Mouse (Mus musculus) T-helper 1 cell (primary cell): ENCODE measurements around the gene Slc16a13.
"Not testable (repeated sequence)": the region's sequence is repeated elsewhere in the genome, so short reads cannot be mapped to it uniquely, and the experiment has no call there.

Source experiments
- in situ Hi-C: fragments of 300-600 bp; cut with MboI, MseI; formaldehyde crosslinking; loops from one replicate; pipeline ENCODE4 v1.15.1; 2025; ENCODE audit warnings: high pct_unique_total_duplicates

The Slc16a13 gene

DNA sequence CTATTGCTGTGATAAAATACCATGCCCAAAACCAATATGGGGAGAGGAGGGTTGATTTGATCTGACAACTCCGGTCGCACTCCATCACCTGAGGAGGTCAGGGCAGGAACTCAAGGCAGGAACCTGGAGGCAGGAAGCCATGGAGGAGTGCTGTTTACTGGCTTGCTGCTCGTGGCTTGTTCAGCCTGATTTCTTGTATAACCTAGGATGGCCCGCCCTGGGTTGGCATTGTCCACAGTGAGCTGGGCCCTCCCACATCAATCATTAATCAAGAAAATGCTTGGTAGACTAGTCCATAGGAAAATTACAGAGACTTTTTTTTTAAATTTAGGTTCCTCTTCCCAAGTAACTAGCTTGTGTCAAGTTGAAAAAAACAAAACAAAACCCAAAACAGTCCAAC is 46.4 kb downstream of the Slc16a13 start:
- in situ Hi-C loops = no loop called here

DNA sequence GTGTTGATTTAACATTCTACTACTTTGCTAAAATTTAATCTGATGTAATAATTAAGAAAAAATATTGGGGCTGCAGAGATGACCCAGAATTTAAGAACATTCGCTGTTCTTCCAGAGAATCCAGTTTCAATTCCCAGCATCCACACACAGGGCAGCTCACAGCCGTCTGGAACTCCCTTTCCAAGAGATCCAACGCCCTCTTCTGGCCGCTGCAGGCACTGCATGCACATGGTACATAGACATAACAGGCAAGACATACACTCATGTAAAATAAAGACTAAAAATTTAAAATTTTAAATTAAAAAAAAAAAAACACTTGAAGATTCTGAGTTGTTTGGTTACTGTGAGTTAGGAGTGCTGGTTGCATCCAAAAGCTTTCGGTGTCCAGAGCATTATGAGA is 48.6 kb downstream of the Slc16a13 start:
- in situ Hi-C loops = no loop called here

DNA sequence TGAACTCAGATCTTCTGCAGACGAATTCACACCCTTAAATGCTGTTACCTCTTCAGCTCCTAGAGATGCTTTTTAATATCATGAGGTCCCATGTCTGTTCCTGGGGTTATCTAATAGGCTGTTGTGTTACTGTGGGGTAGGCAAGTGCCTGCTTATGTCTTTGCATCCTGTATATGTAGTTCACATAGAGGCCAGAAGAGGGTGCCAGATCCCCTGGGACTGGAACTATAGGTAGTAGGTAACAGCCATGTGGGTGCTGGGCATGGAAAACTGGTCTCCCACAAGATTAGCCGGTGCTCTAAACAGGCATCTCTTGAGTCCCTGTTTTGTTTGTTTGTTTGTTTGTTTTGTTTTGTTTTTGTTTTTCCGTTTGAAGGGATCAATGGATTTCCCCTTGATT is 49.0 kb downstream of the Slc16a13 start:
- in situ Hi-C loops = no loop called here

DNA sequence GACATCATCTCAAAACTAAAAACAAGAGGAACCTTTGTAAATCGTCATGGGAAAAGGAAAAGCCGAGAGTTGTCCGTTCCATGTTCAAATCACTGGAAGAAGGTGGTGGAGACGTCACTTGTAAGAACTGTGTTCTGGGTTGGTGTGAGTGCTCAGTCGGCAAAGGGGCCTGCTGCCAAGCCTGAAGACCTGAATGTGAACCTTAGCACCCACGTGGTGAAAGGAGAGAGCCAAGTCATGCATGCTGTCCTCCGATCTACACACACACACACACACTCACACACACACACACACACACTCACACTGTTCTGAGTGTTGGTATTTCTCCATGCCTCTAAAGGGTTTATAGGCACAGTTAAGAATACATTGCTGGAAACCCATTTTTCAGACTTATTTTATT is 49.7 kb downstream of the Slc16a13 start:
- in situ Hi-C loops = no loop called here

DNA sequence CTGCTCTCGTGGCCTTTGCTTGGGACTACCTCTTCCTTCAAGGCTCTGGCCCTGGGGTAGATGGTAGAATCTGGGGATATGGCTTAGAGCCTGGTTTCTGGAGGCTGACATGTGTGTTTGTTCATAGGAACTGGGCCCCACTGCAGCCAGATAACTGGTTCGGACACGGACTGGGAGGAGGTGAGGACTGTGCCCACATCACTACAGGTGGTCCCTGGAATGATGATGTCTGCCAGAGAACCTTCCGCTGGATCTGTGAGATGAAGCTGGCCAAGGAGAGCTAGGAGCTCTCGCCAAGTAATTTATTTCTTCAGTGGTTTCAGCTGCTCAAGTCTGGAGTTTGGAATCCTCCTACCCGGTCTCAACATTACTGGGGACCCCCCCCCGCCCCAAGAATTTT is 50.6 kb downstream of the Slc16a13 start:
- in situ Hi-C loops = no loop called here

DNA sequence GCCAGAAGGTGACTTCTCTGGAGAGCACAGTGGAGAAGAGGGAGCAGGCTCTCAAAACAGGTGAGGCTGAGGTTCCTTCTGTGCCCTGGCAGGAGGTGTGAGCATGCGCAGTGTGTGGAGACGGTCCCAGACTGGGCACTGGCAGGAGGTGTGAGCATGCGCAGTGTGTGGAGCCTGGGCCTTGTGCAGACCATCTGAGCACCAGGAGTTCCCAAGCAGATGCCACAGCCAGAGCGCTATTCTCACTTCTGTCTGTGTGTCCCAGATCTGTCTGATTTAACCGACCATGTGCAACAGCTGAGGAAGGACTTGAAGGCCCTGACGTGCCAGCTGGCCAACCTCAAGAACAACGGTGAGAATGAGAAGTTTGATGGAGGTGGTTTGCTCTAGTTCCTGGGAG is 51.4 kb downstream of the Slc16a13 start:
- in situ Hi-C loops = not testable (repeated sequence)

DNA sequence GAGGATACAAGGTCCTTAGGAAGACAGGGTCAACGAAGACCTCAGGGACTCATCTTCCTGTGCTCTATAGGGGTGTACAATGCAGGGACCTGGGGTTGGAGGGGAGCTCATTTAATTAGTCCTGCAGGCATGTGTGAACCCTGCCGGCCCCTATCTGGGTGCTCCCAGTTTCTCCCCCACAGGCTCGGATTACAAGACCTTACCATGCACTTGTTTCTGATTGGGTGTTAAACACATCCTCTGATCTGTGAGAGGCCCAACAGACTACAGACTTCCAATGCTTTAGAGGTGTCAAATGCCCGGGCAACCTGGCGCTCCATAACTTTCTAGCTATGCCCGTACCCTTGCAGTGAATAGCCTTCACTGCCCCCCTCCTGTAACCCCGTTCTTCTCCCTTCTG is 52.7 kb downstream of the Slc16a13 start:
- in situ Hi-C loops = no loop called here
